Mouse (Mus musculus) hindbrain, embryonic 14.5 days (tissue): ENCODE results near the gene Setd3. TPM values are rescaled to one million over a fixed set of nuclear protein-coding genes. Genes with fewer than 3 reads are reported as not detected.
A peak's percentile ranks its signal among the peaks of the same experiment; 100 is the strongest.

Source experiments
- ATAC-seq: fragments of 200-750 bp; cut with Nextera tagmentation; 2 replicates; pipeline ENCODE4 v1.8.0; 2017; ENCODE audit warnings: moderate number of reproducible peaks, mild to moderate bottlenecking, moderate TSS enrichment, moderate library complexity; ENCODE audit not compliant: low FRiP score
- DNase-seq: peaks from one replicate; pipeline ENCODE4 v3.0.0-alpha.2; 2015; ENCODE audit warnings: low spot score
- H3K27ac ChIP-seq: fragments of 300-500 bp; sonication (generic); 2 replicates; pipeline ENCODE4 v1.5.1; 2014; ENCODE audit warnings: mild to moderate bottlenecking, moderate library complexity
- H3K27me3 ChIP-seq: fragments of 300-500 bp; sonication (generic); 2 replicates; pipeline ENCODE4 v1.6.1; 2014; ENCODE audit warnings: mild to moderate bottlenecking, low read length, mixed read lengths; ENCODE audit not compliant: control insufficient read depth, insufficient read depth
- H3K36me3 ChIP-seq: fragments of 300-500 bp; sonication (generic); replicated peaks from 2 replicates; pipeline ENCODE4 v1.6.1; 2014; ENCODE audit not compliant: control insufficient read depth, insufficient read depth
- H3K4me1 ChIP-seq: fragments of 300-500 bp; sonication (generic); replicated peaks from 2 replicates; pipeline ENCODE4 v1.6.1; 2014; ENCODE audit warnings: antibody characterized with exemption, low read length, mixed read lengths; ENCODE audit not compliant: control insufficient read depth, insufficient read depth
- H3K4me2 ChIP-seq: fragments of 300-500 bp; sonication (generic); replicated peaks from 2 replicates; pipeline ENCODE4 v1.6.1; 2014; ENCODE audit warnings: mild to moderate bottlenecking, moderate library complexity
- H3K4me3 ChIP-seq: fragments of 300-500 bp; sonication (generic); replicated peaks from 2 replicates; pipeline ENCODE4 v1.5.1; 2014; ENCODE audit warnings: mild to moderate bottlenecking, low read length
- H3K9ac ChIP-seq: fragments of 300-500 bp; sonication (generic); 2 replicates; pipeline ENCODE4 v1.6.1; 2014
- H3K9me3 ChIP-seq: fragments of 300-500 bp; sonication (generic); 2 replicates; pipeline ENCODE4 v1.6.1; 2016; ENCODE audit warnings: low read length; ENCODE audit not compliant: control insufficient read depth
- WGBS: fragments of 180-500 bp; shearing (Covaris S2); extraction: QIAGEN DNeasy Blood & Tissue Kit; methylation state at CpG from one replicate; pipeline ENCODE4 v1.1.7; 2014; 5-methylcytosine and 5-hydroxymethylcytosine counted together
- polyA plus RNA-seq: library from polyadenylated mRNA; unstranded; fragments of >200 nt; fragmentation: Nextera tagmentation; extraction: Ambion mirVana; gene quantifications from 2 replicates; pipeline ENCODE4 v1.2.1, GENCODE M21; 2014

Setd3 gene
- polyA plus RNA-seq, 1 experiment from 2014 or later, result 86.7 TPM

- no peak overlapping the region for H3K4me3 ChIP-seq
- ATAC-seq, result no peak
- H3K27ac ChIP-seq, result peak overlapping the region; percentile 86
- peak overlapping the region; percentile 49 for H3K9ac ChIP-seq
- H3K36me3 ChIP-seq, result no peaks in the 10 kb centered on the region
- no peaks in the 10 kb centered on the region for H3K27me3 ChIP-seq
- 36% methylated on average over 15 of the region's 15 CpGs for WGBS
- H3K9me3 ChIP-seq, result no peaks in the 10 kb centered on the region
- no peak for DNase-seq
- peaks cover 64% of the 10 kb centered on the region for H3K4me1 ChIP-seq
- peak overlapping the region; percentile 17; the same call in 1 of the 2 replicates for H3K4me2 ChIP-seq
Observed at GRCm38 (mm10) chr12:108219163-108219562, 40.0 kb upstream of the Setd3 start.

- no peak overlapping the region for H3K4me3 ChIP-seq
- peaks cover 76% of the 10 kb centered on the region for H3K4me1 ChIP-seq
- H3K4me2 ChIP-seq, result no peak overlapping the region
- H3K9me3 ChIP-seq, result no peaks in the 10 kb centered on the region
- H3K9ac ChIP-seq, result no peak overlapping the region
- H3K36me3 ChIP-seq, result no peaks in the 10 kb centered on the region
- peak overlapping the region; percentile 69; the same call in 1 of the 2 replicates for H3K27ac ChIP-seq
- WGBS, result 61% methylated on average over 5 of the region's 5 CpGs
- no peak for DNase-seq
- no peak for ATAC-seq
- no peaks in the 10 kb centered on the region for H3K27me3 ChIP-seq
Observed at GRCm38 (mm10) chr12:108217572-108217971, 38.5 kb upstream of the Setd3 start.

- 49% methylated on average over 11 of the region's 11 CpGs for WGBS
- H3K9ac ChIP-seq, result peak overlapping the region; percentile 31; the same call in 1 of the 2 replicates
- peak; percentile 39 for DNase-seq
Observed at GRCm38 (mm10) chr12:108216611-108217370, 37.7 kb upstream of the Setd3 start.

GRCm38 (mm10) chr12:108215090-108215489 lies 36.0 kb upstream of the Setd3 start:
- no peaks in the 10 kb centered on the region for H3K9me3 ChIP-seq
- no peaks in the 10 kb centered on the region for H3K27me3 ChIP-seq
- no peak overlapping the region for H3K4me2 ChIP-seq
- H3K4me1 ChIP-seq, result peaks cover 65% of the 10 kb centered on the region
- H3K36me3 ChIP-seq, result no peaks in the 10 kb centered on the region
- H3K9ac ChIP-seq, result no peak overlapping the region
- H3K4me3 ChIP-seq, result no peak overlapping the region
- 0 out of 2 replicates have a peak overlapping the region, but pooled peaks have one; percentile 5 for H3K27ac ChIP-seq
- DNase-seq (no peak), ATAC-seq (no peak)
- WGBS, result 57% methylated on average over 8 of the region's 8 CpGs

More at GRCm38 (mm10) chr12:108216611-108217370, 37.7 kb upstream of the Setd3 start:
- peaks cover 82% of the 10 kb centered on the region for H3K4me1 ChIP-seq
- no peak for ATAC-seq
- no peak overlapping the region for H3K4me2 ChIP-seq
- no peaks in the 10 kb centered on the region for H3K36me3 ChIP-seq
- peak overlapping the region; percentile 69 for H3K27ac ChIP-seq
- H3K27me3 ChIP-seq, result no peaks in the 10 kb centered on the region
- H3K4me3 ChIP-seq, result no peak overlapping the region
- no peaks in the 10 kb centered on the region for H3K9me3 ChIP-seq

- H3K4me1 ChIP-seq, result peaks cover 49% of the 10 kb centered on the region
- no peak overlapping the region for H3K4me3 ChIP-seq
- peak overlapping the region; percentile 48; the same call in 1 of the 2 replicates for H3K27ac ChIP-seq
- ATAC-seq, result no peak; the same call in 1 of the 2 replicates
- H3K9ac ChIP-seq, result no peak overlapping the region; the same call in none of the 2 replicates
- H3K4me2 ChIP-seq, result no peak overlapping the region
- 42% methylated on average over 18 of the region's 18 CpGs for WGBS
- no peaks in the 10 kb centered on the region for H3K27me3 ChIP-seq
- H3K36me3 ChIP-seq, result no peaks in the 10 kb centered on the region
- H3K9me3 ChIP-seq, result no peaks in the 10 kb centered on the region
- no peak for DNase-seq
Observed at GRCm38 (mm10) chr12:108213090-108214041, 34.3 kb upstream of the Setd3 start.

- no peaks in the 10 kb centered on the region for H3K9me3 ChIP-seq
- no peak overlapping the region for H3K4me2 ChIP-seq
- H3K36me3 ChIP-seq, result no peaks in the 10 kb centered on the region
- H3K4me1 ChIP-seq, result peaks cover 49% of the 10 kb centered on the region
- 0 out of 2 replicates have a peak overlapping the region, but pooled peaks have one; percentile 34 for H3K27ac ChIP-seq
- 79% methylated on average over 6 of the region's 6 CpGs for WGBS
- no peak overlapping the region for H3K9ac ChIP-seq
- DNase-seq (no peak), ATAC-seq (no peak)
- no peak overlapping the region for H3K4me3 ChIP-seq
- no peaks in the 10 kb centered on the region for H3K27me3 ChIP-seq
Observed at GRCm38 (mm10) chr12:108212476-108212875, 33.4 kb upstream of the Setd3 start.

GRCm38 (mm10) chr12:108212071-108212470 lies 33.0 kb upstream of the Setd3 start:
- ATAC-seq (no peak), DNase-seq (no peak)
- Histone ChIP-seq H3K4me3 (no peak overlapping the region), H3K27ac (peak overlapping the region; percentile 34), H3K36me3 (no peaks in the 10 kb centered on the region), H3K4me1 (peaks cover 45% of the 10 kb centered on the region), H3K9me3 (no peaks in the 10 kb centered on the region), H3K4me2 (no peak overlapping the region), H3K27me3 (no peaks in the 10 kb centered on the region), H3K9ac (no peak overlapping the region)
- 41% methylated on average over 5 of the region's 5 CpGs for WGBS

GRCm38 (mm10) chr12:108210623-108211022 lies 31.5 kb upstream of the Setd3 start:
- no peak for ATAC-seq
- Histone ChIP-seq H3K27me3 (no peaks in the 10 kb centered on the region), H3K9me3 (no peaks in the 10 kb centered on the region), H3K9ac (no peak overlapping the region), H3K4me2 (no peak overlapping the region), H3K4me1 (peaks cover 34% of the 10 kb centered on the region), H3K36me3 (peaks cover 8% of the 10 kb centered on the region), H3K27ac (no peak overlapping the region), H3K4me3 (no peak overlapping the region)
- no peak for DNase-seq
- WGBS, result 92% methylated on average over 12 of the region's 15 CpGs
